Mouse (Mus musculus) heart, embryonic 12.5 days (tissue): Measurements from ENCODE around the gene Exosc10. TPM values are rescaled to one million over a fixed set of nuclear protein-coding genes. Genes with fewer than 3 reads are reported as not detected.

Experiments used
- ATAC-seq: fragments of 200-750 bp; cut with Nextera tagmentation; 2 replicates; pipeline ENCODE4 v1.8.0; 2017; ENCODE audit warnings: moderate TSS enrichment, moderate library complexity; ENCODE audit not compliant: insufficient number of reproducible peaks, low FRiP score
- H3K27ac ChIP-seq: fragments of 300-500 bp; sonication (generic); 2 replicates; pipeline ENCODE4 v1.5.1; 2016; ENCODE audit warnings: mild to moderate bottlenecking, moderate library complexity; ENCODE audit not compliant: poor library complexity, severe bottlenecking
- H3K27me3 ChIP-seq: fragments of 300-500 bp; sonication (generic); replicated peaks from 2 replicates; pipeline ENCODE4 v1.6.1; 2016; ENCODE audit warnings: mild to moderate bottlenecking, moderate library complexity
- H3K36me3 ChIP-seq: fragments of 300-500 bp; sonication (generic); 2 replicates; pipeline ENCODE4 v1.6.1; 2016; ENCODE audit warnings: mild to moderate bottlenecking, moderate library complexity
- H3K4me1 ChIP-seq: fragments of 300-500 bp; sonication (generic); replicated peaks from 2 replicates; pipeline ENCODE4 v1.6.1; 2016; ENCODE audit warnings: mild to moderate bottlenecking
- H3K4me2 ChIP-seq: fragments of 300-500 bp; sonication (generic); 2 replicates; pipeline ENCODE4 v1.6.1; 2016; ENCODE audit warnings: mild to moderate bottlenecking, moderate library complexity
- H3K4me3 ChIP-seq: fragments of 300-500 bp; sonication (generic); 2 replicates; pipeline ENCODE4 v1.5.1; 2016; ENCODE audit warnings: mild to moderate bottlenecking
- H3K9ac ChIP-seq: fragments of 300-500 bp; sonication (generic); 2 replicates; pipeline ENCODE4 v1.6.1; 2016; ENCODE audit warnings: mild to moderate bottlenecking, moderate library complexity
- H3K9me3 ChIP-seq: fragments of 300-500 bp; sonication (generic); replicated peaks from 2 replicates; pipeline ENCODE4 v1.6.1; 2016; ENCODE audit warnings: mild to moderate bottlenecking, moderate library complexity
- WGBS: fragments of 180-500 bp; shearing (Covaris S2); methylation state at CpG from one replicate; pipeline ENCODE4 v1.1.7; 2016; 5-methylcytosine and 5-hydroxymethylcytosine counted together
- polyA plus RNA-seq: library from polyadenylated mRNA; unstranded; fragments of >200 nt; fragmentation: Nextera tagmentation; extraction: Ambion mirVana; gene quantifications from 2 replicates; pipeline ENCODE4 v1.2.1, GENCODE M21; 2016

Gene Exosc10
- polyA plus RNA-seq, 1 experiment from 2014 or later, result 71.3 TPM

DNA sequence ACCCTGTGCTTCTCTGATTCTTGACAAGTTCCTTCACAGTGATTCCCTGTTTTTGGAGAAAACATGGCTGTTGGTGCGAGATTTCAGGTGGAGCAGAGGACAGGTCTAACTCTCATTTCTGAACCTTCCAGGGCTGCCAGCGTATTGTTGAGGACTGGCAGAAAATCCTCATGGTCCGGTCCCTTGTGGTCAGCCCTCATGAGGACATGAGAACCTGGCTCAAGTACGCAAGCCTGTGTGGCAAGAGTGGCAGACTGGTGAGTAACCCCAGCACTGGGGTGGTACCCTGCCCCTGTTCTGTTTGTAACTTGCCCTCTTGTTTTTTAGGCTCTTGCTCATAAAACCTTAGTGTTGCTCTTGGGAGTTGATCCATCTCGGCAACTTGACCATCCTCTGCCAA, 27.9 kb upstream of the Exosc10 start:
- H3K4me1 ChIP-seq, result no peaks in the 10 kb centered on the region
- peaks cover 90% of the 10 kb centered on the region for H3K36me3 ChIP-seq
- no peak overlapping the region for H3K4me3 ChIP-seq
- no peak overlapping the region for H3K4me2 ChIP-seq
- H3K9me3 ChIP-seq, result no peaks in the 10 kb centered on the region
- no peak overlapping the region for H3K9ac ChIP-seq
- ATAC-seq, result no peak
- no peaks in the 10 kb centered on the region for H3K27me3 ChIP-seq
- no peak overlapping the region for H3K27ac ChIP-seq
- WGBS, result 89% methylated on average over 5 of the region's 5 CpGs

DNA sequence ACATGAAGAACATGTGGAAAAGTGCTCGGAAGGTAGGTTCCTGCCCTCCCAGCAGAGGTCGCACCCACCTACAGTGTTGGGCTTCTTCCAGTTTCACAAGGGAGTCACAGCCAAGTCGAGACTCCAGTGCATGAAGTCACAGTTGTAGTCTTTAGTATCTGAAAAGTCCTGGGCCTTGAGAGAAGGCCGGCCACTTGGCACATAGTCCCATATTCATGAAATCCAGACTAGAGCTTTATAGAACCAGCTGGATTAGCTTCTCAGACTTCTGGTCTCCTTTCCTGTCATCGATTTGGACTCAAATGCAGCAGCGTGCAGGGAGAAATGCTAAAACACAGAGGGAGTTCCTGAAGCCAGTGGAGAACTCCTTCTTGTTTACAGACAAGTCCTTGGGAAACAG, 27.5 kb upstream of the Exosc10 start:
- Histone ChIP-seq H3K27ac (no peak overlapping the region), H3K9ac (no peak overlapping the region), H3K9me3 (no peaks in the 10 kb centered on the region), H3K36me3 (peaks cover 89% of the 10 kb centered on the region), H3K4me3 (no peak overlapping the region), H3K4me2 (no peak overlapping the region), H3K4me1 (no peaks in the 10 kb centered on the region), H3K27me3 (no peaks in the 10 kb centered on the region)
- no peak for ATAC-seq
- WGBS, result 84% methylated on average over 6 of the region's 6 CpGs

DNA sequence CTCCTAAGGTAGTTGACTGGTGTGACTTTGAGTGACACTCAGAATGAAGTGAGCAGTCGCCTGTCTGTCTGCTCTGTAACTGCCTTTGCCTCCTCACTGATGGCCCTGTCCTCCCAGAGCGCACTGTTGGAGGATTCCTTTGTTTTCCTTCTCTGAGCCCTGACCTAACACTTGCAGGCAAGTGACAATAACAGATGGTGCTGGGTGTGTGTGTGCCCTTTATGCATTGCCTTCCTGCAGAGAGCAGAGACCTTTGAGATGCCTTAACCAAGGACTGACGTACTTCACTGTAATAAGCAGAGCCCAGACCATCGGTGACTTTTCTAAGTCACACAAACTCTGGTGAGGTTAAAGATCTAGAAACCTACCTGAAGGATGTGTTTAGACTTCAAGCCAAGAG, 26.9 kb upstream of the Exosc10 start:
- H3K9me3 ChIP-seq, result no peaks in the 10 kb centered on the region
- no peaks in the 10 kb centered on the region for H3K27me3 ChIP-seq
- no peak overlapping the region for H3K27ac ChIP-seq
- no peak overlapping the region for H3K9ac ChIP-seq
- no peak overlapping the region for H3K4me2 ChIP-seq
- H3K36me3 ChIP-seq, result peaks cover 89% of the 10 kb centered on the region
- 82% methylated on average over 4 of the region's 4 CpGs for WGBS
- no peak for ATAC-seq
- H3K4me1 ChIP-seq, result no peaks in the 10 kb centered on the region
- no peak overlapping the region for H3K4me3 ChIP-seq

DNA sequence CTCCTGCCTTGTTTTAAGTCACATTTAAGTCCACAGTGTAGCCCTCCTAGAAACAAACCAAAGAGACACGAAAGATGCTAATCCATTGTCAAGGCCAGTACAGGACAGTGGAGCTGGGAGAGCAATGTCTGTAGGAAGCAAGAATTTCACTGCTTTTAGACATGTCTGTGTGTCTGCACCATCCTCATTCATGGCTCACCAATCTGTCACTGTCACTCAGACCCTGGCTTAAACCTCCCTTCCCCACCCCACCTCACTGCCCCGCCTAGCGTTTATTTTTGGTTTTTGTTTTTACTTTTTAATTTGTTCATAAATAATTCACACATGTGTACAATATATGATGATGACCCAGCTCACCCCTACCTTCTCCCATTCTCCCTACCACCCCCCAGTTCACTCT, 25.7 kb upstream of the Exosc10 start:
- no peak for ATAC-seq
- WGBS, result 91% methylated on average over 3 of the region's 3 CpGs

DNA sequence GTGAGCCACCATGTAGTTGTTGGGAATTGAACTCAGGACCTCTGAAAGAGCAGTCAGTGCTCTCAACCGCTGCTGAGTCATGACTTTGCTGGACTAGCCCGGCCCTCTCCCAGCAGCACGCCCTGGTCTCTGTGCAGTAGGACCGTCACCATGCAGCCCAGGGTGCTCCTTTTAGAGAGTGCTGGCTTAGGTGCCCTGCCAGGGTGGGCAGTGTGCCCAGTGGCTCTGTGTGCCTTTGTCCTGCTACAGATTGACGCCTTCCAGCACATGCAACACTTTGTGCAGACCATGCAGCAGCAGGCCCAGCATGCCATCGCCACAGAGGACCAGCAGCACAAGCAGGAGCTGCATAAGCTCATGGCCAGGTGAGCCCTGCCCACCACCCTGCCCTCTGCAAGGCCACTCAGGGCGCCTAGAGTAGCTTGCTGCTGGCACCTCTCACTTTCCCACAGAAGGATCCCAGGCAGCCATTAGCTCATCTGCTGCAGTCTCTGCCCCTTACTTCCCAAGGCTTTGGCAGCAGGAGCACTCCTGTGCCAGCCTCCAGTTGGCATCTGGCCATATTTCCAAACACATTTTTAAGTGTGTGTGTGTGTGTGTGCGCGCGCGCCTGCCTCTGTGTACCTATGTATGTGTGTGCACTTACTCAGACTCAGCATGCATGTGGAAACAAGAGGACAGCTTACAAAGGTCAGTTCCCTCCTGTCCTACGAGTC, 24.5 kb upstream of the Exosc10 start:
- no peak overlapping the region for H3K4me2 ChIP-seq
- no peak overlapping the region for H3K9ac ChIP-seq
- no peaks in the 10 kb centered on the region for H3K9me3 ChIP-seq
- 89% methylated on average over 12 of the region's 12 CpGs for WGBS
- no peak overlapping the region for H3K4me3 ChIP-seq
- ATAC-seq, result no peak
- H3K36me3 ChIP-seq, result peaks cover 92% of the 10 kb centered on the region
- H3K27ac ChIP-seq, result no peak overlapping the region
- H3K27me3 ChIP-seq, result no peaks in the 10 kb centered on the region
- no peaks in the 10 kb centered on the region for H3K4me1 ChIP-seq

More for the DNA sequence above, 25.7 kb upstream of the Exosc10 start:
- Histone ChIP-seq H3K4me3 (no peak overlapping the region), H3K9ac (no peak overlapping the region), H3K27ac (no peak overlapping the region), H3K4me1 (no peaks in the 10 kb centered on the region), H3K9me3 (no peaks in the 10 kb centered on the region), H3K27me3 (no peaks in the 10 kb centered on the region), H3K36me3 (peaks cover 89% of the 10 kb centered on the region), H3K4me2 (no peak overlapping the region)

DNA sequence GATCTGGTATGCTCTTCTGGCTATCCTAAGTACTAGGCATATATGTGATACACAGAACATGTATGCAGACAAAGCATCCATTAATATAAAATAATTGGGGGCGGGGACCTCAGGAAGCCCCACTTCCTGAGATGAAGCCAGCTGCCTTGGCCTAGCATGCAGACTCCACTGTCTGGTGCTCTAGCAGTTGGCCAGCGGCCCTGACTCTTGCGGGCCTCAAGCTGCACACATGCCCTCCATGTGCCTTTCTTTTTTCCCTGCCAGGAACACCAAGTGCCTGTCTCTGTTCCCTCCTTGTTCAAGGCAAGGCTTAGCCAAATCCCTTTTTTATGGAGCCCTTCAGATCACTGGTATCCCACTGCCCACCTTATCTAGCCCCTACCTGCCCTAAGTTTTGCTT, 22.4 kb upstream of the Exosc10 start:
- Histone ChIP-seq H3K9me3 (no peaks in the 10 kb centered on the region), H3K9ac (no peak overlapping the region), H3K4me1 (no peaks in the 10 kb centered on the region), H3K4me2 (no peak overlapping the region), H3K36me3 (peaks cover 98% of the 10 kb centered on the region), H3K4me3 (no peak overlapping the region), H3K27me3 (no peaks in the 10 kb centered on the region), H3K27ac (no peak overlapping the region)
- 85% methylated on average over 3 of the region's 3 CpGs for WGBS
- ATAC-seq, result no peak

DNA sequence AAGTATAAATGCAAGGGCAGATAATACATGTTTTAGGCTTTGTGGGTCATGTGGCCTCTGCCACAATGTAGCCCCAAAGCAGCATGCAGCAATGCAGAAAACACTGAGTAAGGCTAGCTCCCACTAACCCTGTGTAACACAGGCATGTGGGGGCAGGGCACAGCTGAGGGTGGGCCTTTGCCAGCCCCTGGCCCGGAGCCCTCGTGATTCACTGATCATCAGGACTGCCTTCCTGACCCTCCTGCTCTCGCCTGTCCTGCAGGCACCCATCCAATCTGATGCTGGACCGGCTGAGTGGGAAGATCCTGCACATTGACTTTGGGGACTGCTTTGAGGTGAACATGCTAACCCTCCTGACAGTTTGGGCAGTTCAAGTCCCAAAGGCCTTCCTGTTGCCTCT, 9.1 kb upstream of the Exosc10 start:
- Histone ChIP-seq H3K4me3 (no peak overlapping the region), H3K27ac (no peak overlapping the region), H3K9ac (no peak overlapping the region), H3K27me3 (no peaks in the 10 kb centered on the region), H3K4me2 (no peak overlapping the region), H3K4me1 (no peaks in the 10 kb centered on the region), H3K9me3 (no peaks in the 10 kb centered on the region), H3K36me3 (peaks cover 94% of the 10 kb centered on the region)
- no peak for ATAC-seq
- WGBS, result 89% methylated on average over 4 of the region's 4 CpGs

DNA sequence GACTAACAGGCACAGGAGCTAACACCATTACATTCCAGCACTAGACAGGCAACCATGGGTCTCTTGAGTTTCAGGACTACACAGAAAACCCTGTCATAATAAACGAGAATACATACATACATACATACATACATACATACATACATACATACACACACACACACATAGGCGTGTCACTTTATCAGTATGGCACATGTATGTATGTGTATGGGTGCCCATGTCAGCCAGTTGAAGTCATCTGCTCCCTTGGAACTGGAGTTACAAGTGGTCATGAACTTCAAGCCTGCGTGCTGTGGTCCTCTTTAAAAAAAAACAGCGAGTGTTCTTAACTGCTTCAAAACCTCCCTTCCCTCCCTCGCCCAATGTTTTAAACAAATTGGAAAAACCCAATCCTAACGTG, 463 bp upstream of the Exosc10 start:
- WGBS, result 22% methylated on average over 6 of the region's 6 CpGs
- Histone ChIP-seq H3K36me3 (peaks cover 73% of the 10 kb centered on the region), H3K27me3 (no peaks in the 10 kb centered on the region), H3K9ac (peak overlapping the region; percentile 90), H3K27ac (no peak overlapping the region), H3K9me3 (no peaks in the 10 kb centered on the region), H3K4me3 (peak overlapping the region; percentile 78), H3K4me1 (no peaks in the 10 kb centered on the region; the same call in 1 of the 2 replicates), H3K4me2 (peak overlapping the region; percentile 70)
- peak; percentile 30; the same call in 1 of the 2 replicates for ATAC-seq

DNA sequence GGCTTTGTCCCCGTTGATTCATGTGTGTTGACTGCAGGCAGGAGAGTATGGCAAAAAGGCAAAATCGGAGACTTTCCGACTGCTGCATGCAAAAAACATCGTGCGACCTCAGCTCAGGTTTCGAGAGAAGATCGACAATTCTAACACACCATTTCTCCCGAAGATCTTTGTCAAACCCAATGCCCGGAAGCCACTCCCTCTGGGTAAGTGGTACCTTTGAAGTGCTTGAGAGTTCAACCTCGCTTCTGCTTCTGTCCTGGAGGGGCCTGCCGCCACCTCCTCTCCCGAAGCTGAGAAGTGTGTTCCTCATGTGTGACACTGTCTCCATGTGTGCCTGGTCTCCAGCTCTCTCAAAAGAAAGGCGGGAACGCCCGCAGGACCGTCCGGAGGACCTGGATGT, 4.4 kb downstream of the Exosc10 start:
- Histone ChIP-seq H3K36me3 (peaks cover 80% of the 10 kb centered on the region), H3K9ac (no peak overlapping the region), H3K4me1 (no peaks in the 10 kb centered on the region; the same call in 1 of the 2 replicates), H3K9me3 (no peaks in the 10 kb centered on the region), H3K27me3 (no peaks in the 10 kb centered on the region), H3K4me2 (no peak overlapping the region), H3K27ac (no peak overlapping the region), H3K4me3 (no peak overlapping the region)
- ATAC-seq, result no peak
- 92% methylated on average over 17 of the region's 17 CpGs for WGBS

DNA sequence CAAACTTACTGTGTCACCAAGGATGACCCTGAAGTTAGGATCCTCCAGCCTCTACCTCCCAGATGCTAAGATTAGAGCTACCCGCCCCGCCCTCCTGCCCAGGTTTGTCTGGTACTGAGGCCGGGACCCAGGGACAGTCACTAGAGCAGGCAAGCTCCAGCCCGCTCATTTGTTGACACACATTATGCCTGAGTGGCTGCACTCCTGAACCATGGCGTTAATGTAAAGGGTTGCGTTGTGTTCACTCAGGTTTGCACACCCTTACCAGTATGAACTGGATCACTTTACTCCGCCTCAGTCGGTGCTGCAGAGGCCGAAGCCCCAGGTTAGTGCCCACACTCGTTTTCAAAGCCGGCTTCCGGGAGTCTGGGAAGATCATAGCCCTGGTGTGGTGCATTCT, 5.4 kb downstream of the Exosc10 start:
- WGBS, result 95% methylated on average over 12 of the region's 12 CpGs
- no peak for ATAC-seq
- Histone ChIP-seq H3K27ac (no peak overlapping the region), H3K4me2 (no peak overlapping the region), H3K36me3 (peaks cover 89% of the 10 kb centered on the region), H3K4me1 (no peaks in the 10 kb centered on the region), H3K9ac (no peak overlapping the region), H3K9me3 (no peaks in the 10 kb centered on the region), H3K4me3 (no peak overlapping the region), H3K27me3 (no peaks in the 10 kb centered on the region)

DNA sequence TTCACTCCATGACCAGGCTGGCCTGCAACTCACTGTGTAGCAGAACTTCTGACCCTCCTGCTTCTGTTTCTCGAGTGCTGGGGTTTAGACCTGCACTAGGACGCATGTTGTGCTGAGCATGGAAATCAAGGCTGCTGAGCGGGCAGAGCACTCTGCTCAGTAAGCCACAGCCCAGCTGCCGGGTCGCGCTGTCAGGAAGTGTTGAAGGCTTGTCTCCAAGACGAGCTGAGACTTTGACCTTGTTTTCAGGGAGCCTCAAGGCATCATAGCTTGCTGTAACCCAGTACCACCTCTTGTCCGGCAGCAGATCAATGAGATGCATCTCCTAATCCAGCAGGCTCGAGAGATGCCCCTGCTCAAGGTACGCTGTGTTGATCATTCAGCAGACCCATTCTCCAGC, 11.9 kb downstream of the Exosc10 start:
- H3K36me3 ChIP-seq, result peaks cover 98% of the 10 kb centered on the region
- no peak overlapping the region for H3K4me2 ChIP-seq
- no peak for ATAC-seq
- no peak overlapping the region for H3K27ac ChIP-seq
- no peaks in the 10 kb centered on the region for H3K4me1 ChIP-seq
- no peak overlapping the region for H3K4me3 ChIP-seq
- no peak overlapping the region for H3K9ac ChIP-seq
- 83% methylated on average over 10 of the region's 10 CpGs for WGBS
- H3K9me3 ChIP-seq, result no peaks in the 10 kb centered on the region
- H3K27me3 ChIP-seq, result no peaks in the 10 kb centered on the region

DNA sequence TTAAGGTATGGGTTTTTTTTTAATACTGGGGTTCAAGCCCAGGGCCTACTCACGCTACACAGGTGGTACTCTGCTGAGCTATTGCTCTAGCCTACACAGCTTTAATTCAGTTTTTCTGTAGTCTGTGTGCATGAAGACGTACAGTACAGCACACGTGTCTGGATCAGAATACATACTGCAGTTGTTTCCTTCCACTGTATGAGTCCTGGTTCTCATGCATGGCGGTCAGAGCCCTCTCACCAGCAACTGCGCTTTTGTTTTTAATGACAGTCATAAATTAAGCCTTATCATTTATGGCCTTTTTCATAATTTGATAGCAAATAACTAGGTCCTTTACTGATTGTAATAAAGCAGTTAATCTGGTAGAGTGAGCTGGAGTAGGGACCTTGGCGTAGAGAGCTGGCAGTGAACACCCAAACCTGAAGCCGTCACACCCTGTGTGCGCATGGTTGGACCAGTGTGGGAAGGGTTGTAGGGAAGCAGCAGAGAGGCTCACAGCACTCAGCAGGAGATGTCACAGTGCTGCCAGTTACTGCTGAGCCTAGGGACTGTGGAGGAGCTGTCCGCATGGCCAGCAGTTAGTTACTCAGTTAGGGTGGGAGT, 12.6 kb downstream of the Exosc10 start:
- H3K27ac ChIP-seq, result no peak overlapping the region
- H3K4me3 ChIP-seq, result no peak overlapping the region
- no peak overlapping the region for H3K9ac ChIP-seq
- no peaks in the 10 kb centered on the region for H3K27me3 ChIP-seq
- H3K36me3 ChIP-seq, result peaks cover 98% of the 10 kb centered on the region
- no peaks in the 10 kb centered on the region for H3K4me1 ChIP-seq
- WGBS, result 93% methylated on average over 9 of the region's 9 CpGs
- no peak for ATAC-seq
- H3K9me3 ChIP-seq, result no peaks in the 10 kb centered on the region
- H3K4me2 ChIP-seq, result no peak overlapping the region
